Mouse (Mus musculus) ovary, postnatal 10 days (tissue): Measurements from ENCODE around the gene Gm5269.

Experiments used
- DNase-seq: peaks from one replicate; pipeline ENCODE4 v3.0.0; 2022; ENCODE audit warnings: low spot score

Gm5269 gene

GRCm38 (mm10) chr1:45877463-45877862, 12.6 kb downstream of the Gm5269 start:
- DNase-seq: no peak

GRCm38 (mm10) chr1:45876450-45877198, 13.4 kb downstream of the Gm5269 start:
- DNase-seq: no peak

GRCm38 (mm10) chr1:45875640-45876039, 14.4 kb downstream of the Gm5269 start:
- DNase-seq: no peak

- DNase-seq: no peak
Measured at GRCm38 (mm10) chr1:45873250-45873649, 16.8 kb downstream of the Gm5269 start.

GRCm38 (mm10) chr1:45868479-45869137, 21.5 kb downstream of the Gm5269 start:
- no peak for DNase-seq

GRCm38 (mm10) chr1:45868050-45868449, 22.0 kb downstream of the Gm5269 start:
- DNase-seq: no peak

- no peak for DNase-seq
Measured at GRCm38 (mm10) chr1:45866288-45867018, 23.6 kb downstream of the Gm5269 start.

- no peak for DNase-seq
Measured at GRCm38 (mm10) chr1:45865727-45866126, 24.3 kb downstream of the Gm5269 start.

- no peak for DNase-seq
Measured at GRCm38 (mm10) chr1:45865316-45865715, 24.8 kb downstream of the Gm5269 start.

GRCm38 (mm10) chr1:45864564-45865014, 25.5 kb downstream of the Gm5269 start:
- no peak for DNase-seq

- DNase-seq: no peak
Measured at GRCm38 (mm10) chr1:45863641-45864040, 26.4 kb downstream of the Gm5269 start.

- DNase-seq: no peak
Measured at GRCm38 (mm10) chr1:45861162-45861561, 28.9 kb downstream of the Gm5269 start.

- DNase-seq: no peak
Measured at GRCm38 (mm10) chr1:45860349-45860748, 29.7 kb downstream of the Gm5269 start.

GRCm38 (mm10) chr1:45858038-45858437, 32.0 kb downstream of the Gm5269 start:
- DNase-seq: no peak

GRCm38 (mm10) chr1:45845466-45845865, 44.6 kb downstream of the Gm5269 start:
- no peak for DNase-seq
